Mouse (Mus musculus) hindbrain, embryonic 14.5 days (tissue): Measurements from ENCODE around the gene Upp2. TPM values are rescaled to one million over a fixed set of nuclear protein-coding genes. Genes with fewer than 3 reads are reported as not detected.

ENCODE experiments used
- ATAC-seq: fragments of 200-750 bp; cut with Nextera tagmentation; 2 replicates; pipeline ENCODE4 v1.8.0; 2017; ENCODE audit warnings: moderate number of reproducible peaks, mild to moderate bottlenecking, moderate TSS enrichment, moderate library complexity; ENCODE audit not compliant: low FRiP score
- DNase-seq: peaks from one replicate; pipeline ENCODE4 v3.0.0-alpha.2; 2015; ENCODE audit warnings: low spot score
- H3K27ac ChIP-seq: fragments of 300-500 bp; sonication (generic); 2 replicates; pipeline ENCODE4 v1.5.1; 2014; ENCODE audit warnings: mild to moderate bottlenecking, moderate library complexity
- H3K27me3 ChIP-seq: fragments of 300-500 bp; sonication (generic); 2 replicates; pipeline ENCODE4 v1.6.1; 2014; ENCODE audit warnings: mild to moderate bottlenecking, low read length, mixed read lengths; ENCODE audit not compliant: control insufficient read depth, insufficient read depth
- H3K36me3 ChIP-seq: fragments of 300-500 bp; sonication (generic); replicated peaks from 2 replicates; pipeline ENCODE4 v1.6.1; 2014; ENCODE audit not compliant: control insufficient read depth, insufficient read depth
- H3K4me1 ChIP-seq: fragments of 300-500 bp; sonication (generic); replicated peaks from 2 replicates; pipeline ENCODE4 v1.6.1; 2014; ENCODE audit warnings: antibody characterized with exemption, low read length, mixed read lengths; ENCODE audit not compliant: control insufficient read depth, insufficient read depth
- H3K4me2 ChIP-seq: fragments of 300-500 bp; sonication (generic); replicated peaks from 2 replicates; pipeline ENCODE4 v1.6.1; 2014; ENCODE audit warnings: mild to moderate bottlenecking, moderate library complexity
- H3K4me3 ChIP-seq: fragments of 300-500 bp; sonication (generic); replicated peaks from 2 replicates; pipeline ENCODE4 v1.5.1; 2014; ENCODE audit warnings: mild to moderate bottlenecking, low read length
- H3K9ac ChIP-seq: fragments of 300-500 bp; sonication (generic); 2 replicates; pipeline ENCODE4 v1.6.1; 2014
- H3K9me3 ChIP-seq: fragments of 300-500 bp; sonication (generic); 2 replicates; pipeline ENCODE4 v1.6.1; 2016; ENCODE audit warnings: low read length; ENCODE audit not compliant: control insufficient read depth
- WGBS: fragments of 180-500 bp; shearing (Covaris S2); extraction: QIAGEN DNeasy Blood & Tissue Kit; methylation state at CpG from one replicate; pipeline ENCODE4 v1.1.7; 2014; 5-methylcytosine and 5-hydroxymethylcytosine counted together
- polyA plus RNA-seq: library from polyadenylated mRNA; unstranded; fragments of >200 nt; fragmentation: Nextera tagmentation; extraction: Ambion mirVana; gene quantifications from 2 replicates; pipeline ENCODE4 v1.2.1, GENCODE M21; 2014

Gene Upp2
- polyA plus RNA-seq, 1 experiment from 2014 or later, result 16.1 TPM

DNA sequence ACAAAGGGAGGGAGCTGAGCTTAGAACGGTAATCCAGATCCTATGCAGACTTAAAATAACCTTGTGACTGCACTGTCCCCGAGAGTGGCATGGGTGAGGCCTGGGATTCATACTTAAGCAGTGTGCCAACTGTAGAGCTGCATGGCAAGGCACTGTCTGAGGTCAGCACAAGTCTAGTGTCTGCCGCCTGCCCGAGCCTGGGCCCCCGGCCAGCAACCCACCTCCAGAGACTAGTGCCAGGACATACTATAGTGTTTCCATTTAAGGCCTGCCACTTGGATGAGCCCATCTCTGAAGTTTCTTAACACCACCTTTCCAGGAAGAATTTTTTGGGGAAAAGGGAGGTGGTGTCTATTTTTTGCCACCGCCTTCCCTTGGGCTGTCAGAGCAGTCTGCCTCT is 1.8 kb upstream of the Upp2 start:
- 39% methylated on average over 6 of the region's 6 CpGs for WGBS
- DNase-seq, result no peak
- Histone ChIP-seq H3K9me3 (no peaks in the 10 kb centered on the region), H3K4me3 (peak overlapping the region; percentile 70), H3K9ac (peak overlapping the region; percentile 86), H3K36me3 (no peaks in the 10 kb centered on the region), H3K27ac (no peak overlapping the region), H3K4me1 (peaks cover 39% of the 10 kb centered on the region), H3K4me2 (peak overlapping the region; percentile 57), H3K27me3 (no peaks in the 10 kb centered on the region)
- ATAC-seq, result no peak

DNA sequence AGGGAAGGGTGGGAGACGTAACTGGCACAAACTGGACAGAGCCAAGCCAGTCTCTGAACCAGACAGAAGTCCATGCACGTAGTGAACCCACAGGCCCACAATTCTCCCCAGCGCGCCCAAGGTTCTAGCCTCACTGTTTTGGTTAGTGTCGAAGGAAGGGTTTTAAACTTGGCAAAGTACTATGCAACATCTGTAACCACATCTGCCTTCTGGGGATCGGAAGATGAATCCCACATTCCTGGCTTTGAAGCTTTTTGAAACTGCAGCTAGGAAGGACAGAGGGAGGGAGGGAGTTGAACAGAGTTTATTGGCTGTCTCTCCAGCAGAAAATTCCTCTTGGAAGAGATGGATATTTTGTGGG is 1.1 kb upstream of the Upp2 start:
- H3K4me2 ChIP-seq, result peak overlapping the region; percentile 57
- peaks cover 39% of the 10 kb centered on the region for H3K4me1 ChIP-seq
- no peak for ATAC-seq

DNA sequence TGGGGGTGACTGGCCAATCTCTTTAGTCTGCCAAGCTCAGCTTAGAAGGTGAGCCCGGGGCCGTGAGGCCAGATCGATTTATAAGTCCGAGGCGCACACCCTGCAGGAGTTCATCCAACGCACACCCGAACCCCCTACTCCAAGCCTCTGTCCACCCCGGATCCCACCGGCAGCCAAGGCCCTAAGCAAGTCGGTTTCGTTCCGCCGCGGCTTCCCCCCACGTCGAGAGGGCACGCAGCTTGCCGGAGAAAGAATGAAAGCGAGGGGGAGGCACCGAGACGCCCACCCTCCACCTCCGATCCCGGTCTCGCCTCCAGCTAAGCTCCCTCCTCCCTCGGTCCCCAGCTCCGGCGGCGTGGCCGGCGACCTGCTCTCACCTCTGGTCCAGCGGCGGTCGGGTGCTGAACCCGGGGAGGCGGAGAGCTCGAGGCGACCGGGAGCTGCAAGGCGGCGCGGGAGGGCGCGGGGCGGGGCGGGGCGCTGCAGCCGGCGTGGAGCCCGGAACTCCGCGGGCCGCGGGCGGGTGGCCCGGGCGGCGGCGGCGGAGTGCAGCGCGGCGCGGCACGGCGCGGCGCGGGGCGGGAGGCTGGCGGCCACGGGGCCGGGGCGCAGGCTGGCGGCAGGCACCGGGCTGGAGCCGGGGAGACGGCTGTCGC is 560 bp upstream of the Upp2 start:
- H3K4me2 ChIP-seq, result peak overlapping the region; percentile 57
- H3K9me3 ChIP-seq, result no peaks in the 10 kb centered on the region
- ATAC-seq, result peak; percentile 67
- DNase-seq, result peak; percentile 37
- H3K27ac ChIP-seq, result peak overlapping the region; percentile 99
- WGBS, result 1% methylated on average over 53 of the region's 78 CpGs
- peak overlapping the region; percentile 70 for H3K4me3 ChIP-seq
- peaks cover 39% of the 10 kb centered on the region for H3K4me1 ChIP-seq
- H3K36me3 ChIP-seq, result no peaks in the 10 kb centered on the region
- H3K27me3 ChIP-seq, result no peaks in the 10 kb centered on the region
- peak overlapping the region; percentile 86 for H3K9ac ChIP-seq

More for the DNA sequence above, 1.1 kb upstream of the Upp2 start:
- no peaks in the 10 kb centered on the region for H3K9me3 ChIP-seq
- 3% methylated on average over 6 of the region's 6 CpGs for WGBS
- no peak for DNase-seq
- H3K36me3 ChIP-seq, result no peaks in the 10 kb centered on the region
- H3K4me3 ChIP-seq, result peak overlapping the region; percentile 70
- no peaks in the 10 kb centered on the region for H3K27me3 ChIP-seq
- H3K9ac ChIP-seq, result peak overlapping the region; percentile 86
- H3K27ac ChIP-seq, result peak overlapping the region; percentile 99

DNA sequence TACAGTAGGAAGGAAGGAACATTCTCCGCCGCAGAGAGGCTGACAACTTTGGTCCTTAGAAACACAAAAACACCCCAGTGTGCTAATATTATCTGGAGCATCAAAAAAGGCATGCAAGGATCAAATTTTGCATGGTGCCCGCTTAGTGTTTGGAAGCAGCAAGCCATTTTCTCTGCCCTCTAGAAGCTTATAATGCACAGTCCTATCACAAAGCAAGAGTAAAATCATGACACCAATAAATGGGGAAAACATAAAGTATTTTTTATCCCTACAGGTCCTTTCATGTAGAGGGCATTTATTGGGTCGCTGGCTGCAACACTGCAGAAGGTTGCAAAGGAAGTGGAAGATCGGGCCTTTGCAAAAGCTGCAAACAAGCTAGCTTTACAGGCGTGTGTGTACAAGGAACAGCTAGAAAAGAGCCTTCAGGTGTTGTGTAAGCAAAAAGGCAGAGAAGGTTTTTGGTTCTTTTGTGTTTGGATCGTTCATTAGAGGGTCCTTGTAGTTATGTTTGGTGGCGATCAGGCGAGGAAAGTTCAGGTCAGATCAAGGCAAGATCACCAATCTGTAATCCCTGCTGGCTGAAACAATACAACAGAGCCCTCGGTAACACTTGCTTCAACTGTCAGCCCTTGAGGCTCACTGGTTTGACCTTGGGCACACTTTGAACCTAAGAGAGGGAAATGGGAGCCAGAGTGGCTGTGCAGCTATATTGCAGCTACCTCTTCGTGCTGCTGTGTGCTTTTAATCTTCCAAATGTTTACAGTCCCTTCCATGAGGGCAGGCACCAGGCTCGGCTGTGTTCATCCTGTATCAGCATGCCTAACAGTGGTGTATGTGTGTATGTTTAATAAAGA is 995 bp downstream of the Upp2 start:
- H3K4me2 ChIP-seq, result peak overlapping the region; percentile 57
- DNase-seq, result peak; percentile 58
- H3K9ac ChIP-seq, result peak overlapping the region; percentile 86
- no peaks in the 10 kb centered on the region for H3K9me3 ChIP-seq
- H3K27me3 ChIP-seq, result no peaks in the 10 kb centered on the region
- 9% methylated on average over 12 of the region's 12 CpGs for WGBS
- H3K27ac ChIP-seq, result peak overlapping the region; percentile 99
- peak overlapping the region; percentile 70 for H3K4me3 ChIP-seq
- H3K36me3 ChIP-seq, result no peaks in the 10 kb centered on the region
- ATAC-seq, result no peak
- peaks cover 39% of the 10 kb centered on the region for H3K4me1 ChIP-seq

DNA sequence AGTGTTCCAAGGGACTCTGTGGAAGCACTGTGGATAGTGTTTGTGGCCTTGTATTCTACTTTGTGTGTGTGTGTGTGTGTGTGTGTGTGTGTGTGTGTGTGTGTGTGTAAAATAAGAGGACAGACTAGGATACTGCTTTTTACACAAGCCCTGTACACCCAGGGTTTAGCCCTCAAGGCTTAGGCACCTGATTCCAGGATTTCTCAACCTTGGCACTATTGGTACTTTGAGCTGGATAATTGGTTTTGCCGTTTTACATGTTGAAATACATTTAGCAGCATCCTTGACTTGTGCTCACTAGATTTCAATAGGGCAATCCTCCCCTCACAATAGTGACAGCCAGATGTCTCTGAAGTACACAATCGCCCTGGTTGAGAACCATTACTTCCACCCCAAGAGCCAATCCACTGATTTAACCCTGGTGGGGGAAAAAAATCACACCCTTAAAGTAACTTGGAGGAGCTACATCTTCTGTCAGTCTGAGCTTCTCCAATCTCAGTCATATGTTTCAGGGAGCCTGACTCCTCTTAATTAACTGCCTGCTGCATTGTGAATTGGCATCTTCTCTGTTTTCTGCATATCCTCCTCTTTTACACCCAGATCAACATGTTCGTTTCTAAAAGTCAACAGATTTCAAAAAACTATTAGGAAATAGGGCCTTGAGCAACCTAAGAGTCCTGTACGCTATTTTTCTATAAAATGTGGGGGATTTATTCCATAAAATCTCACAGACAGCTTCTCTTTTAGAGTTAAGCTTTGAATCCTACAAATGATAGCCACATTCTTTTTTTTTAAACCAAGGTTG is 1.9 kb downstream of the Upp2 start:
- ATAC-seq, result no peak
- Histone ChIP-seq H3K9me3 (no peaks in the 10 kb centered on the region), H3K4me1 (peaks cover 36% of the 10 kb centered on the region), H3K27me3 (no peaks in the 10 kb centered on the region), H3K27ac (peak overlapping the region; percentile 99), H3K9ac (peak overlapping the region; percentile 86), H3K4me2 (peak overlapping the region; percentile 57), H3K36me3 (no peaks in the 10 kb centered on the region), H3K4me3 (peak overlapping the region; percentile 70)
- whole genome bisulfite sequencing, result 64% methylated on average over 4 of the region's 4 CpGs
- no peak for DNase-seq

DNA sequence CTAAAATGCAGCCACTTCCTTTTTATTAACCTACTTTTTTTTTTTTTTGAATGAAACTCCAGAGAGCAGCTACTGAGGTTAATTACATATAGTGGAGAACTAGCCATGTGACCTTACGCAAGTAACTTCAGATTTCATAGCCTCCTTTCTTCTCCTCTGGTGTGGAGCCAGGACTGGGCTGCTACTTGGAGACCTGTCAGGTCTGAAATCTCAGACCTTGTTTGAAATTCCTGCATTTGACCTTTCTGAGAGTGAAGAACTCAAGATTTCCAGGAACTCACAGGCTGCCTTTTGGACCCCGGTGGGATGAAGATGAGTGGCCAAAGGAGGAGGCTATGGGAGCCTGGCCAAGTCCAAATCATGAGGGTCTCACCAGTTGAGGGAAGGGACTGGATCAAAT is 7.1 kb downstream of the Upp2 start:
- peaks cover 2% of the 10 kb centered on the region; the same call in 1 of the 2 replicates for H3K4me1 ChIP-seq
- WGBS, result 91% methylated on average over 2 of the region's 2 CpGs
- H3K9ac ChIP-seq, result no peak overlapping the region
- ATAC-seq (no peak), DNase-seq (no peak)
- no peaks in the 10 kb centered on the region for H3K27me3 ChIP-seq
- H3K4me3 ChIP-seq, result no peak overlapping the region
- no peak overlapping the region for H3K27ac ChIP-seq
- no peaks in the 10 kb centered on the region for H3K36me3 ChIP-seq
- no peak overlapping the region for H3K4me2 ChIP-seq
- no peaks in the 10 kb centered on the region for H3K9me3 ChIP-seq

DNA sequence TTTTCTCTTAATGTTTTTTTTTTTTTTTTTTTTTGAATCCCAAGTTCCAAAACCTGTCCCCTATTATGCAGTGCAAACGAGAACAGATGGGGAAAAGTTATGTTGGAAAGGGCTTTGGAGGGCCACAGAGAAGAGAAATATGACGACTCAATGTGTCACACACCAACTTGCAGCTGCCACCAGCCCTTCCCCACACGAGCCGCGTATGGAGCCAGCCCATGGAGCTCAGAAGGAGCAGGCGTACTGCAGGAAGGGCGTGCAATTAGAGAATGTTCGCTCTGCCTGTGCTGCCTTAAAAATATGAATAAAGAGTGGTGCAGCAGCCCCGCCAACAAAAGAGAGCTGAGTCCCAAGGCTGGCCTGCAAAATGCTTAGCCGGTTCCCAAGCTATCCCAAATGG is 19.2 kb downstream of the Upp2 start:
- WGBS, result 75% methylated on average over 10 of the region's 10 CpGs
- Histone ChIP-seq H3K4me1 (no peaks in the 10 kb centered on the region), H3K4me2 (no peak overlapping the region), H3K4me3 (no peak overlapping the region), H3K27me3 (no peaks in the 10 kb centered on the region), H3K9ac (no peak overlapping the region), H3K9me3 (no peaks in the 10 kb centered on the region), H3K27ac (no peak overlapping the region), H3K36me3 (no peaks in the 10 kb centered on the region)
- ATAC-seq (no peak), DNase-seq (no peak)

DNA sequence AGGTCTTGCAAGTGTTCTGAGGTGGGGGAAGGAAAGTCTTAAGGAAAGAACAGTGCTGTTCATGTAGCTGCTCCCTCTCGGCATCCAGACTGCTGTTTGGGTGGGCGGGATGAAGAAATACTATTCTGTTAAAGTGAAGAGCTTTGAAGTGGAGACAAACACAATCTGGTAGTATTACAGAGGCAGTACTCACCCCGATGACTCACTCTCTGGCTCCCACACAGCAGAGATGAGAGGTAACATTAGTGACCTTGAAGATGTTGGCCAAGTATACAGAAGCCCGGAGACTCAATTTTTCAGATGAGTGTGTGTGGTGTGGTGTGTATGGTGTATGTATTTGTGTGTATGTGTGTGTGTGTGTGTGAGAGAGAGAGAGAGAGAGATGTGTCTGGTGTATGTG is 22.5 kb downstream of the Upp2 start:
- ATAC-seq (no peak), DNase-seq (no peak)
- H3K9me3 ChIP-seq, result no peaks in the 10 kb centered on the region
- no peaks in the 10 kb centered on the region for H3K27me3 ChIP-seq
- no peak overlapping the region for H3K4me2 ChIP-seq
- H3K36me3 ChIP-seq, result no peaks in the 10 kb centered on the region
- WGBS, result 83% methylated on average over 4 of the region's 4 CpGs
- H3K27ac ChIP-seq, result no peak overlapping the region
- H3K9ac ChIP-seq, result no peak overlapping the region
- no peak overlapping the region for H3K4me3 ChIP-seq
- H3K4me1 ChIP-seq, result no peaks in the 10 kb centered on the region

DNA sequence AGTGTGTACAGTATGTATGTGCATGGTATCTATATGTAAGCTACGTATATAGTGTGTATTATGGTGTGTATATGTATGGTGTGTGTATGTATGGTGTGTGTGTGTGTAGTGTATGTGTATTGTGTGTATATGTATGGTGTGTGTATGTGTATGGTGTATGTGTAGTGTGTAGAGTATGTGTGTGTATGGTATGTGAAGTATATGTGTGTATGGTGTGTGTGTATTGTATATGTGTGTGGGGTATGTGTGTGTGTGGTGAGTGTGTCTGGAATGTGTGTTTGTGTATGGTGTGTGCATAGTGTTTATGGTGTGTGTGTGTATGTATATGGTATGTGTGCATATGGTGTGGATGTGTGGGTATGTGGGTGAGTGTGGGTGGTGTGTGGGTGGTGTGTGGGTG is 23.0 kb downstream of the Upp2 start:
- Histone ChIP-seq H3K9me3 (no peaks in the 10 kb centered on the region), H3K27me3 (no peaks in the 10 kb centered on the region), H3K4me1 (no peaks in the 10 kb centered on the region), H3K4me3 (no peak overlapping the region), H3K4me2 (no peak overlapping the region), H3K9ac (no peak overlapping the region), H3K36me3 (no peaks in the 10 kb centered on the region), H3K27ac (no peak overlapping the region)
- DNase-seq, result no peak
- ATAC-seq, result no peak
- 95% methylated on average over 1 of the region's 1 CpGs for WGBS
